Mouse (Mus musculus): Measurements from ENCODE around the gene Sox1.

Gene Sox1

DNA sequence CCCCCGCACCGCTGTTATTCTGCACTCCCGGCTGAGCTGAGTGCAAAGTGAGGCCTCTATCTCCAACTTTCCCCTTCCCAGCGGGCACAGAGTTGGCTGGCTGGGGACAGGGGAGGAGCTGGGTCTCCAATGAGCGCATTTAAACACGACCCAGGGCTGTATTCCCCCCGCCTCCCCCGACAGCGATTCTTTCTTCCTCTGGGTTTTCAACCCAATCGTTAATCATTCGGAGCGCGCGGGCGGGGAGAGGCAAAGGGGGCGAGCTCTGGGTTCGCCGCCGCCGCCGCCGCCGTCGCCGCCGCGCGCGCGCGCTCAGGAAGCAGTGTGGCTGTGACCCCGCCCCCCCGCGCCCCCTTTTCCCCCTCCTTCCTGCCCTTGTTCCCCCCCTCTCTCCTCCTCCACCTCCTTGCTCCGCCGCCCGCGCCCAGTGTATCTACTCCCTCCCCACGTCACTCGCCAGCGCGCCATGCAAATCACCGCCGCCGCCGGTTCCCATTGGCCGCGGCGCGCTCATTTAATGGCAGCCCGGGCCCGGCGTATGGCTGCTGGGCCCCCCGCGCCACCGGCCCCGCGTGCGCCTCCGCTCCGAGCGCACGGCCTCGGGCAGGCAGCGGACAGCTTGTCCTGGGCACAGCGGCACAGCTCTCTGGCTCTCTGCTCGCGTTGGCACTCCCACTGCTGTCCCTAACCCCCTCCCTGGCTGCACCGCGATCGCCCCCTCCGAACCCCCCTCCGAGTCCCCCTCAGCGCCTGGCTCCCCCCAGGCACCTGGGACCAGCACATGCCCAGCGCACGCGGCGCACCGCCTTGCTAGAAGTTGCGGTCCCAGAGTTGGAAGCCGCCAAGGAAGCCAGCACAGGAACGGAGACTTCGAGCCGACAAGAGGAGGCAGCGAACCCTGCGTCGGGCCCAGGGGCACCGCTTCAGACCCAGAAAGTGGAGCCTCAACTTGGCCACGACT is at the start of gene Sox1:
Gene Sox1 (plus strand): TSS at position 225 of the 961 bp plus-strand sequence.
- DNase-seq (ENCODE audit: low spot score in 2 of 2): no peak

DNA sequence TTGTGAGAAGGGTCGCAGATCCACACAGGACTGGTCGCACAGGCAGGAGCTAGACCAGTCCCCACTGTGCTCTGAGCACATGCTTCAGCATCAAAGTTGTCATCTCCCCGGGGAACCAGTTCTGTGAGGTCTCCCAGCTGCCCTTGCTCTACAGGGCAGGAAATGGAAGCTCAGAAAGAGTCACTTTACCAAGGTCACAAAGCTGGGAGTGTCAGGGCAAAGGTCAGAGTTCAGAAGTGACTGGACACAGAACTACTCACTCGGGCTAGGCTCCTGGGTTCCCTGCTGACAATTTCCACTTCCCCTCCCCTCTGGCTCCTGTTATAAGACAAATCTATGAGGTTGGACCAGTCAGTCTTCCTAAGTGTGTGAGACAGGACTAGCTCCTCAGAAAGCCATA is 49.2 kb upstream of the Sox1 start:
- DNase-seq (ENCODE audit: low spot score in 2 of 2): no peak

DNA sequence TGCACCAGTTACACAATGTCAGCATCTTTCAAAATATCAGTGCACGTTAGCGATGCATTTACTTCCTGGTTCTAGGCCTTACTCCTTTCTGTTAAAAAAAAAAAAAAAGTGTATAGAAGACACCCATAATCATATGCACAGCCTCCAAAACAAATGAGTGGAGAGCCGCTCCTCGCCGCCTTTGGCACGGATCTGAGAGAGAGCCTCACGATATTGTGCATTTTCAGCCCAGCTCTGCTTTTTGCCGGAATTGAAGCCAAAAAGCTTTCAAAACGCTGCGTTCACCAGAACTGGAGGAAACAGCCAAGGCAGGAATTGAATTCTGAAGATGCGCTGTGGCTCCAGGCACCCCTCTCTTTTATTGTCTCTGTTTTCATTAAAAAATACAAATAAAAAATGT is 48.2 kb upstream of the Sox1 start:
- DNase-seq (ENCODE audit: low spot score in 2 of 2): no peak

DNA sequence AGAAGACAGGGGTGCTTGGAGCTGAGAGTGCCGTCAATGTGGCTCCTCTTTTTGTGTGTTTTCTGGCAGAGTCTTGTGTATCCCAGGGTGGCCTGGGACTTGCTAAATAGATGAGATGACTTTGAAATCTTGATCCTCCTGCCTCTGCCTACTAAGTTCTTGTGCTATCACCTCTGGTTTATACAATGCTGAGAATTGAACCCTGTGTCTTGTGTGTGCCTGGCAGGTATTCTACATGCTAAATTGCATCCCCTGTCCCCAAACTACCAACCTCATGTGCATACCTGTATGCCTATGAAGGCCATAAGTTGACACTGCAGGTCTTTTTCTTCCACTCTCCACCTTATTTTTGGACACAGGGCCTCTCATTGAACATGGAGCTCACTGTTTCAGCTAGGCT is 46.8 kb upstream of the Sox1 start:
- DNase-seq (ENCODE audit: low spot score in 2 of 2): no peak

DNA sequence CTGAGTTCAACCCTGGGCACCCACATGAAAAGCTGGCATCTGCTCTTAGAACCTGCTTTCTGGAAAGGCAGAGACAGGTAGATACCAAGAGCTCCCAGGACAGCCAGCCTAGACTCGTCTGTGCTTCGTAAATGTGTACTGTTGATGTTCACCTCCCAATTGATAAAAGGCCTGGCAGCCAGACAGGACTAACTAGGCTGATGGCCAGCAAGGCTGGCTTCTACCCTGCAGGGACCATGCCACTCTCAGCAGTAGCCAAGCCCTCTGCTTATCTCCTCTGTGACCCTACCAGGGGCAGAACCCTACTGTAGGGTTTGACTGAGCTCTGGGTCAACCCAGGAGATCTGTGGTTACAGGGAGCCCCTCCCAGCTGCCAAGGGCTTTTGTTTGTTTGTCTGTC is 45.5 kb upstream of the Sox1 start:
- no peak for DNase-seq (ENCODE audit: low spot score in 2 of 2)

DNA sequence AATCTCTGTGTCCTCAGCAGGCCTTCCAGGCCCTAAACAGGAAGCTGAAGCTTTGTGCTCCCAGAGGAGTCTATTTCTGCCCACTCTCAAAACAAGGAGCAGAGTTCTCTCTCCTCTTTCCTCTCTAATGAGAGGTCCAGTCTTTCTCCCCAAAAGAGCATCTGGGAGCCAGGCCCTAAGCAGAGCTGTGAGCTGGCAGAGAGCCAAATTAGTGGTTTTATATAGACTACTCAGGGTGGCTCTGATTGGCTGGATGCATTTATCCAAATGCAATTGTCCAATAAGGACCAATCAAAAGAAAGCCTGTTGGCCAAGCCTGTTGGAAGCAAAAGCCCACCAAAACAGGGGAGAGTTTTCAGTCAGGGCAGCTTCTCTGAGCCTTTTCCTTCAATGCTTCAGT is 44.0 kb upstream of the Sox1 start:
- no peak for DNase-seq (ENCODE audit: low spot score in 2 of 2)

DNA sequence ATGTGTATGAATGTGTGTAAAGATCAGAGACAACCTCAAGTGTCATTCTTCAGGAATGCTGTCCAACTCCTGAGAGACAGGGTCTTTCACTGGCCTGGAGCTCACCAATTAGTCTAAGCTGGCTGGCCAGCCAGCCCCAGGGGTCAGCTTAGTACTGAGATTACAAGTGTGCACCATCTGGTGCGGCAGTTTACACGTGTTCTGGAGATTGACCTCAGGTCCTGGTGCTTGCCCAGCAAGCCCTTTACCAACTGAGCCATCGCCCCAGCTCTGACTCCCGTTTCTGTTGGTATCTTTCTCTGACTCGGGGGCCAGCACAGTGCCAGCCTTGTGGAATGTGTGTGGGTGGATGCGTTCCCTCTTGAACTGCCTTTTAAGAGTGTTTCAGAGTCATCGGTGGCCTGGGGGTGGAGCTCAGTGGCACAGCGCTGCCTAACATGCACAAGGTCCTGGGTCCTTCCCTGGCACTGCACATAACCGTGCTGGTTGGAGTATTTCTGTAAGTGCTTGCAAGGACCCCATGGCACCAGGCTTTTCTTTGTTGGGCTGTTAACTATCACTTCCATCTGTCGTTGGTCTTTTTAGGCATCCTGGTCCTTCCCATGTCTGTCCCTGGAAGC is 40.6 kb upstream of the Sox1 start:
- no peak for DNase-seq (ENCODE audit: low spot score in 2 of 2)

DNA sequence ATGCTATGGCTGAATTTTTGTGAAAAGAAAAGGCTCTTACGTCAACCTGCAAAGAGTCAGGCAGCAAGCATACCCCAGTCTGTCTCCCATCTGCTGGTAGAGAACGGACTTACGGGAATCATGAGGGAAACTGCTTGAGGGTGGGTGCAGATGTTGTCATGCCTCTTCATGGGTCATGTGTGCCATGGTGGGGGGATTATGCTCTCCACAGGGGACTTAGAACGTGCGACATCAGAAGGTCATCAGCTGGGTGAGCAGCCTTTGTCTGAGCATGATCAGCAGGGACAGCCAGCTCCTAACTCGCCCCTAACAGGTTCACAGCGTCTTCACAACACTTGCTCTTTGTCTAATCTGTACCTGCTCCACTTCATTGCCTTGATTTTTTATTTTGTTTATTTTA is 26.9 kb upstream of the Sox1 start:
- no peak for DNase-seq (ENCODE audit: low spot score in 2 of 2)

DNA sequence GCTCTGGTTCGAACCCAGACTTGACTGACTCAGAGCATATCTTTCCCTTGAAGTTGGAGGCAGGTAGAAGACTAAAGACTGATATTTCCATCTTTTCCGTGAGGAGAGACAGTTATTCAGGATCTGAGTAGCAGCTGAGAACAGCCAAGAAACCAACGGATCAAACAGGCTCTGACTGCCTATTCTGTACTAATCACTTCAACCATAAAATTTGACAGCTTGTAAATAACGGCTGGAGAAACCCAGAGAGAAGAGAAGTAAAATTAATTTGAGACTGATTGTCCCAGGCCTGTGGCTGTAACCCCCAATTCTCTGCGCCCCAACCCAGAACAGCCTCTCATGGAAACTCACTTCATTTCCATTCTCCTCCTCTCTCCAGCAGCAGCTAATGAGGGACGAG is 26.2 kb upstream of the Sox1 start:
- no peak for DNase-seq (ENCODE audit: low spot score in 2 of 2)

DNA sequence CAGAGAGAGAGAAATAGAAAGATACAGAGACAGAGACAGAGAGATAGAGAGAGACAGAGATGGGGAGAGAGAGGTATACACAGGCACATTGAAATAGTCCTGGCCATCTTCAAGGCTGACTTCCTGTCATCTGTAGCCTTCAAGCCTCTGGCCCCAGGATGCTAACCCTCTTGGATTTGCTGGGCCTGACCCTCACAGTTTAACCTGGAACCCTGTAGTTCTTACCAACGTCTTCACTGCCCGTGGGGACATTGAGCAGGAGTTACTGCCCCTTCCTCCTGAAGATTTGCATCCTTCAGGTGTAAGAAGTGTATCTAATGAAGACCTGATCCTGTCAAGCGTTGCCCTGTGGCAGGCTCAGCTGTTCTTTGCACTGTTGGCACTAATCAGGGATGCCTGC is 14.0 kb upstream of the Sox1 start:
- DNase-seq (ENCODE audit: low spot score in 2 of 2): no peak

DNA sequence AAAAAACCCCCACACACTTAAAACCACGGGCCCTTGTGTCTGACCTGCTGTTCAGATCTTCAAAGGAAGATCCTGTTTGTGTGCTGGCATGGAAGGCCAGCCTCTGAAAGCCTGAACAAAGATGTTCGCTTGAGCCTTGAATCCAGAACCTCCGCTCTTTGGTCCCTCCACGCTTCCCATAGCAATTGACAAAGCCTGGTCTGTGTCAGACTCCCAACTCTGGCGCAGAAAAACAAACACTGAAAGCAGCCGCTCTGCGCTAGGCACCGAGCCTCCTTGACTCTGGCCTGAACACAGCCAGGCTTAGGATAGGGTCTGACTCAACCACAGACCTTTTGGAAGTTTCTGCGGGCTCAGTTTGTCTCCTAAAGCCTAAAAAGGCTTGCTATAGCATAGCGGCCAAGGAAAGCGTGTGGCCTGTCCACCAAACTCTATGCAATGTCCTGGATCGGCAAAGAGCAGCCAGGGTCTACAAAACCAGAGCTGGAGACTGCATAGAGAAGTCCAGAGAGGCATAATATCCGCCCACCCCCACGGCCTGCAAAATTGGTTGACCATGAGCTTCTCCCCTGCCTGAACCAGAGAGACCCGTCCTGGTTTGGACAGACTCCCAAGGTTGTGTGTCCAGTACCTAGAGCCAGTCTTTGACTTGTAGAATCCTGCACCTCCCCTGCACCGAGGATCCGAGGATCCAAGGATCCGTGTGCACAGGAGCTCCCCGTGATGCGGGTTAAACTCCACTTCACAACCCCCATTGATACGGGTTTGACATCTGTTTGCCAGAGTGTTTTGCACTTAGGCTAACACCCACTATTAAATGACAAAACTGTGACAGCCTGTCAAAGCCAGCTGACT is 12.2 kb upstream of the Sox1 start:
- DNase-seq (ENCODE audit: low spot score in 2 of 2): no peak

DNA sequence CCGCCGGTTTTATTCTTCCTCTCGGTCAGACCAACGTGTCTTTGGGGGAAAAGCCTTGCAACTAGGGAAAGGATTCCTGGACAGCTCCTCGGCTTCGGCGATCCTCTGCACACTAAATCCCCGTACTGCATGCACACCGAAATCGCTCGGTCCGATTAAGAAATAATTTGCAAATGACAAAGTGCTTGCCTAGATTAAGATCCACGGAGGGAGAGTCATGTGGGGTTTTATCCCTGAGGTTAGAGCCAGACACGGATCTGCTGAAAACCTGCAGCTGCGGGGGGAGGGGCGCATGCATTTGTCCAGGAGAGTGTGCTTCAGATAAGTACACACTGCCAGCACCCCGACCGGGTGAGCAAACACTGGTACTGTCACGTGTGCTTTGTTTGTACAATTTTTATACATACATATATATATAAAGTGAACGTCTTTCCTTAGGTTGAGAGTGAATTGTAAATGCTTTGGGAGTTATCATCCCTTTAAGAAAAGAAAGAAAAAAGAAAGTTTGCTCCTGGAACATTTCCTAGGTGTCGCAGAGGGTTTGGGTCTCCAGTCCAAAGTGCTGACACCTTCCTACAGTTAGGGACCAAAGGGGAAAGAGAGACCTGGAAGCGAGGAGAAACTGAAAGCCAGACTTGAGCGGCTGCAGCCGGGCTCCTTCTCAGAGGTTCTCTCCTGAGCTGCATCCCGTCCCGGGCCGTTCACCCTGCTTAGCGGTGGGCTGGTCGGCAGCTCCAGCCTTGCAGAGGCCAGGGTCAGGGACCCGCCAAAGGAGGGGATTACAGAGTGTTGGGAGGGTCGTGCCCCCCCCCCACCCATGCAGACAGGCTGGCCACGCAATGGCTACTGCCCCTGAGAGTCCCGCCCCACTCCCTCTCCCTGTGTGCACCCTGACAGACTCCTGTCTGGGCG is 10.9 kb upstream of the Sox1 start:
- peak in 1 of 2 experiments; percentile 26 for DNase-seq (ENCODE audit: low spot score in 2 of 2)

DNA sequence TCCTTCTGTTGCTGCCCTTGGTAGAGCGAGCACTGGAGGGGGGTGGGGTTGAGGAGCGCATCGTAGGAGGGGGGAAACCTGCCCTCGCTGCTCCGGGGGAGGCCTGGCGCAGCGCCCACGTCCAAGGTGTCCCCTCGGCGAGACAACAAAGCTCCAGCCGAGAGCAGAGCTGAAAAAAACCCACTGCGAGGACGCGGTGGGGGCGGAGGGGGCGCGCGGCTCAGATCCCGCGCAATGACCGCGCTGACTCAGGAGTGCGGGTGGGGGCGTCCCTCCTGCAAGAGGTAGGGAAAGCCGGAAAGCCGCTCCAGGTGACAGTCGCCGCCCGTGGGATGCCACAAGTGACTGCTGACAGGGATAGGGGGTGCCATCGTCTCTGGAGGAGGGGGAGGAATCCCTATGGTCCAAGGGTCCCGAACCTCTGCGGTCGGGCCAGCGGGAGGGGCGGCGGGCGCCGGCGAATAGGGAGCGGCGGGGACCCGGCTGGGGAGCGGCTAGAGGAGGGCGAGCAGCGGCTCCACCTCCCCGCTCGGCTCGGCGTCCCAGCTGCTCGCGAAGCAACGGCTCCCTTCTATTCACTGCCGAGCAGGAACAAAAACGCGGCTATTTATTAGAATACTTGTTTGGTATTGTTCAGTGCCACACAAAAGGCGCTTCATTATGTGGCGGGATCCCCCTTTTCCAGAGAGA is 10.0 kb upstream of the Sox1 start:
- DNase-seq (ENCODE audit: low spot score in 2 of 2): peak in 1 of 2 experiments; percentile 23

DNA sequence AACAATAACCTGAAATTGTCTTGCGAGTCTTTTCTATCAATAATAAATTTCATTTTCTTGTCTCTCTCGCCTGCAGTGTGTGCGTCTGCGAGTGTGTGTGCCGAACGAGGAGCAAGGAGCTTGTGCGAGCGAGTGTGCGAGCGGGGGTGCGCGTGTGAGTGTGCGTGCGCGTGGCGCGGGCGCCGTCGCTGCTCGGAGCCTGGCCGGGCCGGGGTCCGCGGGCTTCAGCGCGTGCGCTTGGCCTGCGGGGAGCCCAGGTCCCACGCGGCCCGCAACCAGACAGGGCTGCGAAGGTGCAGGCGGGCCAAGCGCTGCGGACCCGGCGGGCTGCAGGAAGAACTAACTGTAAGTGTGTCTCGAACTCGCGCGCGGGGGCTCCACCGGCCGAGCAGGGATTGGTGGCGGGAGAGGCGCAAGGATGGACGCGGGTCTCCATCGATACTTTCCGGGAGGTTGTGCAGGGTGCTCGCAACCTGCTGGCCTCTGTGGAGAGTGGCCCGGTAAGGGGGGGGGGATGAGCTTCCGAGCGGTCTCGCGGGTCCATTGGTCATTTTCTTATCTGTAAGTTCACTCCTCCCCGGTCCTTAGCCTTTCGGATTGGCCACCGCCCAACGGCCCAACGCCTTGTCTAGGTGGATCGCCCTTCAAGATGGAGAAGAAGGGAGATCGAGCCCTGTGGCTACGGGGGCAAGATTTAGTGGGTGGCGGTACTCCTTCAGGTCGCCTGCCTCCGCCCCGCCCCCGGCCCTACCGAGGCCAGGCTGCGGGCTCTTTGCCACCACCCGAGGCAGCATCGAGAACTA is 9.2 kb upstream of the Sox1 start:
- DNase-seq (ENCODE audit: low spot score in 2 of 2): no peak

DNA sequence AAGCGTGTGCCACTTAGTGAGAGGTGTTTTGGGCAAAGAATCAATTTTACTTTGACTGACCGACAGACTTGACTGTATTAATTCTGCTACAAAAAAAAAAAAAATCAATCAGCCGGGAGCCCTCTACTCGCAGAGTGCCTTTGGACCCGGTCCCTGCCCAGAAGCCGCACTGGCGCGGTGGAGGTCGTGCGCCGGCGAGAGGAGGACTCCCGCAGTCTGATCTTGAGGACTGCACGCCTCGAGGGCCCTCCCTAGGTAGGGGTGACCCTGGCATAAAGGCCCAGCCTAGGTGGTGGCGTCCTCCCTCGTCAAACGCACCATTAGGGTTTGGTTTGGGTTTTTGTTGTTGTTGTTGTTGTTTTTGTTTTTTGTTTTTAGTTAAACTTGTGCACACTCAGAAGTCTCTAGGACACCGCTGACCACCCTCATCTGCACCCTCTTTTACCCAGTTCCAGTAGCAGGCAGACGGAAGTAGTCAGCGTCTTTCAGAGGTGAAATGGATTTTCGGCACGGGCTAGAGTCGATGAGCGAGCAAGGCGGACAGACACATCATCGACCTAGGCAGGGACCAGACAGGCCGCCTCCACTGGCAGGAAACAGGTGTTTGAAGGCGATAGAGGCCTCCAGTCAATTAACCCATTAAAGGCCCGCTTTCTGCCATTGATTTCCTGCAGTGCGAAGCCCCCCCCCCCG is 8.4 kb upstream of the Sox1 start:
- DNase-seq (ENCODE audit: low spot score in 2 of 2): no peak

DNA sequence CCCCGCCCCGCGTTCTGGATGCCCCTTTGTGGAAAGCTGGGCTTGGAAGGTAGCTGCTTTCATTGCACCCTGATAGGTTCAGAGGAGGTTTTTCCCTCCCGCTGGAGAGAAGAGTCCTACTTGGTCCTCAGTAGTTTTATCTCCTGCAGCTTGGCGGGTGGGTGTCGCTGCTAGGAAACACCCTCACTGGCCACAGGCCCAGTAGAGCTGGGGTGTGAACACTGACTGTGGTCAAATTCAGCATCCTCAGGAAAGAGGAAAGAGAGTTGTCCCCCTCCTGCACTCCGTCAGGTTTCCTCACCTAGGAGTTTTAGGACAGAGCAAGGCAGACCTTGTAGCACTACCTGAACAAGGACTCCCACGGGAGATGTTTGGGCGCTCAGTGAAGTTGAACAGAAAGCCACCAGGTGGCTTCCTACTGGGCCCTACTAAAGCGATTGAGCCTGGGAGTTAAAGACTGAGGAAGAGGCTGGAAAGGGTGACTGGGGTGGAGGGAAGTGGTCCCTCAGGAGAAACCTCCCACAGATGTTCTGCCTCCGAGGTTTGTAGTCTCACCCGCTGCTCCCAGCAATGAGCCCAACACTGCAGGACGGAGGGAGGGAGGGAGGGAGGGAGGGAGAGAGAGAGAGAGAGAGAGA is 7.8 kb upstream of the Sox1 start:
- no peak for DNase-seq (ENCODE audit: low spot score in 2 of 2)

DNA sequence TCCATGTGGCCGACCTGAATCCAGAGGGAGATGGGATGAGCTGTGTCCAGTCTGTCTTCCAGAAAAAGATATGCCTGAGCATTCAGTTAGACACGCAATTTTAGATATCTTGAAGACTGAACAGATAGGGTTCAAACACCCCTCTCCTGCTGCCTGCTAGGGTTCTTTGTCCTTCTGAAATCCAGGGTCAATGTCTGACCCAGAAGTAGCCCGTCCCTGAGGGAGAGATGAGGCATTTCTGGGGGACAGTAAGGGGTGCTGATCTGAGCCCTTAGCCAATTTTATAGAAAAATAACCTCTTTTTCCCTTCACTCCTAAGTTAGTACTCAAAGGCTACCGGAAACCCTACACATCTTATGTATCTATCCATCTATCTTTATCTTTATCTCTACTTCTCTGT is 7.2 kb upstream of the Sox1 start:
- no peak for DNase-seq (ENCODE audit: low spot score in 2 of 2)

DNA sequence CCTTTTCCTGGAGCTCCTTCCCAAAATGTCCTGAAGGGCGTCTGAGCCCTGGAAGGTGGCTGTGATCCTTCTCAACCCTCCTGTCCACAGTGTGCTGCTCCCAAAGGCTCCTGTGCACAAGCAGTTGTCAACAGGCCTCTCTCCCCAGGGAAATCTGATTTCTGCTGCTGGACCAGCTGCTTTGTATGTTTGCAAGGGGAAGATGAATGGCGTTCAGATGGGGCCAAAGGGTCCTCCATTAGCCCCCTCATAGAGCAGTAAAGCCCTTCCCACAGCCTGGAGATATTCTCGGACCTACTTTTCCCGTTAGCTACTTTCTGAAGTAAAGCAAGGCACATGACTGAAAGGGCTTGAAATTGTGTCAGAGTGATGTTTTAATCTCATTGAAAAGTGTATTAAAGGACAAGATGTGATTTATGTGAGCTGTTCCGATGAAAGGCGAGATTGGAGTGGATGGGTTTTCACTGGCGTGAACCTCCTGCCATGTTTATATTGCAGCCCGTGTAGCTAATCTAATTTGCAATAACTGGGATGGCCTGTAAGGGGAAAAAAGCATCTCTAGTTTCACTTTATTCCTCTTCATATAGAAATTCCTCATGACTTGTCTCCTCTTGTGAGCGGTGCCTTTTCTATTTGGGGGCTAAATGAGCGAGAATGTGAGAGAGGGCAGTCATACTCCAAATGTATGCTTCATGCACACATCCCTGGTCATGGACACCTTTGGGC is 6.5 kb upstream of the Sox1 start:
- DNase-seq (ENCODE audit: low spot score in 2 of 2): no peak

Data from urinary bladder, adult 18-20 months (tissue).